Mouse (Mus musculus): ENCODE measurements around the gene Trpv6. TPM values are rescaled to one million over a fixed set of nuclear protein-coding genes. Genes with fewer than 3 reads are reported as not detected.

Gene Trpv6
- total and polyA plus RNA-seq, 2 experiments from 2014 or later, result 0.45 TPM; not detected in 1

GRCm38 (mm10) chr6:41642765-41643164 lies 6.6 kb upstream of the Trpv6 start:
- DNase-seq (ENCODE audit: low spot score), result no peak
- Histone ChIP-seq H3K4me3 (ENCODE audit: low read length) (no peak overlapping the region), H3K36me3 (ENCODE audit: insufficient read depth, low read length) (no peaks in the 10 kb centered on the region), H3K4me1 (ENCODE audit: insufficient read depth, low read length) (no peaks in the 10 kb centered on the region), H3K4me2 (ENCODE audit: low read depth, low read length) (no peak overlapping the region), H3K9me3 (ENCODE audit: low read length) (no peaks in the 10 kb centered on the region), H3K9ac (replicated peaks; ENCODE audit: low read length) (no peak overlapping the region), H3K27me3 (ENCODE audit: insufficient read depth, low read length) (no peaks in the 10 kb centered on the region), H3K27ac (no peak overlapping the region)
- WGBS, result 88% methylated on average over 4 of the region's 4 CpGs
- no peak for TF ChIP-seq CTCF (IDR thresholded peaks at IDR 0.05; ENCODE audit: low read depth)
- no peak for ATAC-seq

- WGBS, result 83% methylated on average over 6 of the region's 6 CpGs
- no peak for TF ChIP-seq CTCF (IDR thresholded peaks at IDR 0.05; ENCODE audit: low read depth)
- Histone ChIP-seq H3K4me3 (ENCODE audit: low read length) (no peak overlapping the region), H3K27ac (no peak overlapping the region), H3K36me3 (ENCODE audit: insufficient read depth, low read length) (no peaks in the 10 kb centered on the region), H3K9ac (replicated peaks; ENCODE audit: low read length) (no peak overlapping the region), H3K4me1 (ENCODE audit: insufficient read depth, low read length) (no peaks in the 10 kb centered on the region), H3K27me3 (ENCODE audit: insufficient read depth, low read length) (no peaks in the 10 kb centered on the region), H3K4me2 (ENCODE audit: low read depth, low read length) (no peak overlapping the region), H3K9me3 (ENCODE audit: low read length) (no peaks in the 10 kb centered on the region)
- no peak for ATAC-seq
- DNase-seq (ENCODE audit: low spot score), result no peak
These were observed 5.1 kb upstream of the Trpv6 start for GRCm38 (mm10) chr6:41641173-41641866.

- H3K4me3 ChIP-seq (ENCODE audit: low read length), result no peak overlapping the region
These were observed 4.2 kb upstream of the Trpv6 start for GRCm38 (mm10) chr6:41640449-41640848.

GRCm38 (mm10) chr6:41637927-41638506 lies 1.8 kb upstream of the Trpv6 start:
- H3K27me3 ChIP-seq (ENCODE audit: insufficient read depth, low read length), result no peaks in the 10 kb centered on the region
- ATAC-seq (no peak), DNase-seq (ENCODE audit: low spot score) (no peak)
- no peaks in the 10 kb centered on the region for H3K4me1 ChIP-seq (ENCODE audit: insufficient read depth, low read length)
- no peak overlapping the region for H3K27ac ChIP-seq
- H3K4me2 ChIP-seq (ENCODE audit: low read depth, low read length), result no peak overlapping the region
- H3K9me3 ChIP-seq (ENCODE audit: low read length), result no peaks in the 10 kb centered on the region
- H3K4me3 ChIP-seq (ENCODE audit: low read length), result no peak overlapping the region
- no peak overlapping the region for H3K9ac ChIP-seq (replicated peaks; ENCODE audit: low read length)
- H3K36me3 ChIP-seq (ENCODE audit: insufficient read depth, low read length), result no peaks in the 10 kb centered on the region
- WGBS, result 73% methylated on average over 6 of the region's 6 CpGs
- TF ChIP-seq CTCF (IDR thresholded peaks at IDR 0.05; ENCODE audit: low read depth), result no peak

More at GRCm38 (mm10) chr6:41640449-41640848, 4.2 kb upstream of the Trpv6 start:
- DNase-seq (ENCODE audit: low spot score) (no peak), ATAC-seq (no peak)
- no peaks in the 10 kb centered on the region for H3K4me1 ChIP-seq (ENCODE audit: insufficient read depth, low read length)
- TF ChIP-seq CTCF (IDR thresholded peaks at IDR 0.05; ENCODE audit: low read depth), result no peak
- no peak overlapping the region for H3K4me2 ChIP-seq (ENCODE audit: low read depth, low read length)
- WGBS, result 54% methylated on average over 3 of the region's 3 CpGs
- H3K27me3 ChIP-seq (ENCODE audit: insufficient read depth, low read length), result no peaks in the 10 kb centered on the region
- no peak overlapping the region for H3K9ac ChIP-seq (replicated peaks; ENCODE audit: low read length)
- no peak overlapping the region for H3K27ac ChIP-seq
- no peaks in the 10 kb centered on the region for H3K9me3 ChIP-seq (ENCODE audit: low read length)
- H3K36me3 ChIP-seq (ENCODE audit: insufficient read depth, low read length), result no peaks in the 10 kb centered on the region

GRCm38 (mm10) chr6:41637393-41637792 lies 1.2 kb upstream of the Trpv6 start:
- H3K27ac ChIP-seq, result no peak overlapping the region
- no peak overlapping the region for H3K4me2 ChIP-seq (ENCODE audit: low read depth, low read length)
- no peaks in the 10 kb centered on the region for H3K9me3 ChIP-seq (ENCODE audit: low read length)
- no peaks in the 10 kb centered on the region for H3K4me1 ChIP-seq (ENCODE audit: insufficient read depth, low read length)
- H3K36me3 ChIP-seq (ENCODE audit: insufficient read depth, low read length), result no peaks in the 10 kb centered on the region
- ATAC-seq (no peak), DNase-seq (ENCODE audit: low spot score) (peak; percentile 5)
- no peak overlapping the region for H3K9ac ChIP-seq (replicated peaks; ENCODE audit: low read length)
- no peaks in the 10 kb centered on the region for H3K27me3 ChIP-seq (ENCODE audit: insufficient read depth, low read length)
- 29% methylated on average over 1 of the region's 1 CpGs for WGBS
- TF ChIP-seq CTCF (IDR thresholded peaks at IDR 0.05; ENCODE audit: low read depth), result no peak
- no peak overlapping the region for H3K4me3 ChIP-seq (ENCODE audit: low read length)

GRCm38 (mm10) chr6:41635211-41635610 lies 994 bp downstream of the Trpv6 start:
- Histone ChIP-seq H3K27me3 (ENCODE audit: insufficient read depth, low read length) (no peaks in the 10 kb centered on the region), H3K9ac (replicated peaks; ENCODE audit: low read length) (no peak overlapping the region), H3K27ac (no peak overlapping the region), H3K36me3 (ENCODE audit: insufficient read depth, low read length) (no peaks in the 10 kb centered on the region), H3K4me2 (ENCODE audit: low read depth, low read length) (no peak overlapping the region), H3K4me3 (ENCODE audit: low read length) (no peak overlapping the region), H3K4me1 (ENCODE audit: insufficient read depth, low read length) (no peaks in the 10 kb centered on the region), H3K9me3 (ENCODE audit: low read length) (no peaks in the 10 kb centered on the region)
- DNase-seq (ENCODE audit: low spot score) (peak; percentile 40), ATAC-seq (no peak)
- TF ChIP-seq CTCF (IDR thresholded peaks at IDR 0.05; ENCODE audit: low read depth), result no peak
- 14% methylated on average over 1 of the region's 1 CpGs for WGBS

- Histone ChIP-seq H3K9ac (replicated peaks; ENCODE audit: low read length) (no peak overlapping the region), H3K4me3 (ENCODE audit: low read length) (no peak overlapping the region), H3K27ac (no peak overlapping the region), H3K27me3 (ENCODE audit: insufficient read depth, low read length) (no peaks in the 10 kb centered on the region), H3K36me3 (ENCODE audit: insufficient read depth, low read length) (no peaks in the 10 kb centered on the region), H3K4me1 (ENCODE audit: insufficient read depth, low read length) (no peaks in the 10 kb centered on the region), H3K4me2 (ENCODE audit: low read depth, low read length) (no peak overlapping the region), H3K9me3 (ENCODE audit: low read length) (no peaks in the 10 kb centered on the region)
- TF ChIP-seq CTCF (IDR thresholded peaks at IDR 0.05; ENCODE audit: low read depth), result no peak
- DNase-seq (ENCODE audit: low spot score) (no peak), ATAC-seq (no peak)
- WGBS, result 79% methylated on average over 4 of the region's 4 CpGs
These were observed 4.7 kb downstream of the Trpv6 start for GRCm38 (mm10) chr6:41631549-41631948.

Measured in hindbrain, postnatal 0 days (tissue).